In the genomic region with DNA sequence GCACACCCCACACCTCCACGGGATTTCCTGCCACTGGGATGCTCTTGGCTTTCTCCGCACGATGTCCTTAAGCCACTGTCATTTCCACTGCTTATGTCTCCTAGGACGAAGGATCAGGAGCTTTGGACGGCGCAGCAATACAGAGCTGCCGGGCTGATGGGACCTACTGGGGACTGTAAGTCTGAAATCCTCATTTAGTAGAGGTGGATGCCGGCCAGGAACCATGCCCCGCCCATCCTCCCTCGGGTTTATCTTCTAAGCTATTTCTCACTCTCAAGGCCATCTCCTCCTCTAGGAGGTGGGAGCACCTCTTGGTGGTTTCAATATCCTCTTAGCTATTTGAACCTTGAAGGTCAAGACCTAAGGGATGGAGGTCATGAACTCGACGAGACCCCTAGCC, we compare ENCODE assay signal across 10 mouse cellular contexts.
DNase-seq lines count a peak whose midpoint lies in the region; TF ChIP-seq lines count a peak whose summit lies in the region.
"Had no signal": no experiment of that assay in that cellular context is flagged by ENCODE, and none has a peak within 500 bp of the region (broad histone marks: within the 10 kb centered on the region; RNA-seq: fewer than 3 reads in every experiment).

No protein-coding gene starts in this region.

- intact Hi-C loops in heart, adult 2 months (cut with DNase I), result loop anchor here (5.0 kb wide), 1 partner anchor 44 kb away; no protein-coding TSS in a partner anchor

- no peaks in the 10 kb centered on the region for H3K79me2 ChIP-seq in heart, adult 2 months (replicated peaks; ENCODE audit: control insufficient read depth, insufficient read depth, low read length)

- 29% methylated on average over 12 of the region's 12 CpGs for WGBS in heart, adult 2 months
- WGBS in limb, embryonic 10.5 days, result 93% methylated on average over 12 of the region's 12 CpGs

- peak; percentile 70 for DNase-seq in ovary, postnatal 36 days (ENCODE audit: low spot score)
- DNase-seq in ovary, postnatal 14 days (ENCODE audit: low spot score), result no peak
- peak; percentile 52 to 58 for DNase-seq in heart, adult 2 months
- DNase-seq in limb, embryonic 10.5 days (ENCODE audit: low spot score), result no peak
- DNase-seq in testis, postnatal 14 days (ENCODE audit: low spot score), result peak; percentile 70
- DNase-seq in embryo, embryonic 9.5 days (ENCODE audit: extremely low spot score), result no peak
- DNase-seq in urinary bladder, adult 2 months (ENCODE audit: low spot score), result no peak
- DNase-seq in cerebellum, adult 9-11 months, result no peak

- H3K4me1 ChIP-seq in heart, adult 2 months (ENCODE audit: control insufficient read depth, insufficient read depth, low read length), result peaks cover 20% of the 10 kb centered on the region
- H3K4me1 ChIP-seq in limb, embryonic 10.5 days, result peaks cover 26% of the 10 kb centered on the region

- H3K9me3 ChIP-seq in limb, embryonic 10.5 days (replicated peaks), result no peaks in the 10 kb centered on the region
- H3K9me3 ChIP-seq: embryonic facial prominence, embryonic 13.5 days had no signal

- no peak for TF ChIP-seq CTCF in heart, adult 2 months (IDR thresholded peaks at IDR 0.05)

- no peak overlapping the region for H3K9ac ChIP-seq in heart, adult 2 months (ENCODE audit: low read depth, low read length)
- H3K9ac ChIP-seq: embryonic facial prominence, embryonic 13.5 days had no signal

- no peak overlapping the region for H3K27ac ChIP-seq in heart, adult 2 months
- peak overlapping the region; percentile 78; the same call in 1 of the 2 replicates for H3K27ac ChIP-seq in limb, embryonic 10.5 days
- H3K27ac ChIP-seq: macrophage had no signal

- peaks cover 3% of the 10 kb centered on the region; the same call in 1 of the 2 replicates for H3K36me3 ChIP-seq in heart, adult 2 months (ENCODE audit: control insufficient read depth, insufficient read depth, low read length)
- peaks cover 75% of the 10 kb centered on the region for H3K36me3 ChIP-seq in limb, embryonic 10.5 days

- no peak overlapping the region for H3K4me3 ChIP-seq in heart, adult 2 months
- no peak overlapping the region for H3K4me3 ChIP-seq in limb, embryonic 10.5 days
- H3K4me3 ChIP-seq: embryonic facial prominence, embryonic 13.5 days had no signal

- no peak for TF ChIP-seq EP300 in heart, adult 2 months (IDR thresholded peaks at IDR 0.05; ENCODE audit: insufficient read depth, low read depth, low read length)

- no peaks in the 10 kb centered on the region for H3K27me3 ChIP-seq in heart, adult 2 months (ENCODE audit: control insufficient read depth, insufficient read depth, low read length)
- no peaks in the 10 kb centered on the region for H3K27me3 ChIP-seq in limb, embryonic 10.5 days (ENCODE audit: low read depth, poor library complexity, severe bottlenecking)
- H3K27me3 ChIP-seq: embryonic facial prominence, embryonic 13.5 days had no signal

- TF ChIP-seq POLR2A in heart, adult 2 months (IDR thresholded peaks at IDR 0.05; ENCODE audit: insufficient read depth, low read depth, low read length), result no peak

Comparison
In these comparisons a context has a peak if more than half of its experiments do, and no peak if none do; other contexts are left out.
1. DNase-seq: peak in ovary, postnatal 36 days (single experiment), heart, adult 2 months (2 of 2) and testis, postnatal 14 days (single experiment); none in ovary, postnatal 14 days (single experiment), limb, embryonic 10.5 days (single experiment), embryo, embryonic 9.5 days (single experiment), urinary bladder, adult 2 months (single experiment) and cerebellum, adult 9-11 months (single experiment).